Comparison of ENCODE assay signal across 8 mouse cellular contexts in genomic region chr2:174077004-174077695, GRCm38 (mm10). TPM values are rescaled to one million over a fixed set of nuclear protein-coding genes. Genes with fewer than 3 reads are reported as not detected.
DNase-seq lines count a peak whose midpoint lies in the region; ATAC-seq and TF ChIP-seq lines count a peak whose summit lies in the region.

No protein-coding gene starts in this region.

- H3K9ac ChIP-seq in forebrain, postnatal 0 days: peak overlapping the region; percentile 65

- no peak for ATAC-seq in forebrain, postnatal 0 days

- no peaks in the 10 kb centered on the region for H3K36me3 ChIP-seq in forebrain, postnatal 0 days (ENCODE audit: insufficient read depth)
- H3K36me3 ChIP-seq in splenic B cell, adult 2 months (ENCODE audit: control insufficient read depth, insufficient read depth, low read length, poor library complexity, severe bottlenecking): no peaks in the 10 kb centered on the region

- no peaks in the 10 kb centered on the region for H3K27me3 ChIP-seq in forebrain, postnatal 0 days (ENCODE audit: insufficient read depth, low read length)
- no peaks in the 10 kb centered on the region for H3K27me3 ChIP-seq in splenic B cell, adult 2 months (ENCODE audit: control insufficient read depth, insufficient read depth, low read length, poor library complexity, severe bottlenecking)

- DNase-seq in left cerebral cortex, adult 2 months (ENCODE audit: extremely low spot score in 1 of 2, low spot score in 2 of 2): no peak
- no peak for DNase-seq in left cerebral cortex, adult 11 months (ENCODE audit: low spot score)
- DNase-seq in cerebellum, adult 18-20 months: peak; percentile 11 to 14
- DNase-seq in forebrain, postnatal 0 days: no peak
- DNase-seq in kidney, postnatal 4 days: peak; percentile 30 to 49
- DNase-seq in mesoderm, embryonic 11.5 days (ENCODE audit: low read depth, low spot score): peak; percentile 63
- DNase-seq in splenic B cell, adult 2 months (ENCODE audit: low read depth, low spot score): peak; percentile 66
- DNase-seq in urinary bladder, adult 18-20 months (ENCODE audit: low spot score in 2 of 2): no peak

- under 1% methylated on average over 19 of the region's 19 CpGs for WGBS in forebrain, postnatal 0 days

- H3K9me3 ChIP-seq in forebrain, postnatal 0 days (ENCODE audit: low read length): no peaks in the 10 kb centered on the region

- peak overlapping the region; percentile 80 for H3K4me3 ChIP-seq in left cerebral cortex, adult 2 months
- peak overlapping the region; percentile 75 for H3K4me3 ChIP-seq in forebrain, postnatal 0 days (ENCODE audit: low read depth, low read length)

- intact Hi-C loops in left cerebral cortex, adult 2 months (cut with DNase I): loop anchor here (2.0 to 10.0 kb wide), 3 partner anchors 220 to 490 kb away; no protein-coding TSS in a partner anchor

- peaks cover 8% of the 10 kb centered on the region; the same call in 1 of the 2 replicates for H3K4me1 ChIP-seq in forebrain, postnatal 0 days (ENCODE audit: insufficient read depth)

- H3K27ac ChIP-seq in left cerebral cortex, adult 2 months: peak overlapping the region; percentile 89; the same call in 1 of the 2 replicates
- H3K27ac ChIP-seq in forebrain, postnatal 0 days (ENCODE audit: low read depth, low read length): peak overlapping the region; percentile 86

- TF ChIP-seq CTCF in left cerebral cortex, adult 2 months (IDR thresholded peaks at IDR 0.05): no peak
- TF ChIP-seq CTCF in forebrain, postnatal 0 days (IDR thresholded peaks at IDR 0.05; ENCODE audit: low read depth): no peak

- peak overlapping the region; percentile 89 for H3K4me2 ChIP-seq in forebrain, postnatal 0 days (ENCODE audit: low read depth)

RNA-seq across cellular contexts. Expression of gene Stx16, which starts 1.0 kb away (rescaled TPM):
- total RNA-seq in left cerebral cortex, adult 2 months (2021): 10 to 100 TPM; 57.5 to 62.2 TPM
- total RNA-seq in forebrain, postnatal 0 days (2014; rRNA removed): 34.5 and 37.4 TPM in 2 replicates
- polyA plus RNA-seq in forebrain, postnatal 0 days (2015; fragmentation: Nextera tagmentation; extraction: Ambion mirVana): 6.1 and 11.0 TPM in 2 replicates

RNA-seq across cellular contexts. Expression of gene Npepl1, which starts 33.0 kb away (rescaled TPM):
- 10 to 100 TPM; 12.8 to 13.7 TPM for total RNA-seq in left cerebral cortex, adult 2 months (2021)
- total RNA-seq in forebrain, postnatal 0 days (2014; rRNA removed): 9.5 and 15.1 TPM in 2 replicates
- polyA plus RNA-seq in forebrain, postnatal 0 days (2015; fragmentation: Nextera tagmentation; extraction: Ambion mirVana): 17.0 TPM in 2 replicates

Comparison
In these comparisons a context has a peak if more than half of its experiments do, and no peak if none do; other contexts are left out.
1. DNase-seq: peak in cerebellum, adult 18-20 months (2 of 2), kidney, postnatal 4 days (2 of 2), mesoderm, embryonic 11.5 days (single experiment) and splenic B cell, adult 2 months (single experiment); none in left cerebral cortex, adult 2 months (0 of 2), left cerebral cortex, adult 11 months (single experiment), forebrain, postnatal 0 days (single experiment) and urinary bladder, adult 18-20 months (0 of 2).